Mouse (Mus musculus) embryonic fibroblast, embryonic 13.5 days (primary cell): ENCODE results near the gene Gm12216. TPM values are rescaled to one million over a fixed set of nuclear protein-coding genes. Genes with fewer than 3 reads are reported as not detected.
A peak's percentile ranks its signal among the peaks of the same experiment; 100 is the strongest.
"Not testable (repeated sequence)": the region's sequence is repeated elsewhere in the genome, so short reads cannot be mapped to it uniquely, and the experiment has no call there.

Experiments
- H3K27ac ChIP-seq: 2 replicates; pipeline ENCODE4 v1.5.1; 2012; ENCODE audit warnings: low read length, control low read depth, inconsistent platforms; ENCODE audit not compliant: insufficient read depth
- H3K4me1 ChIP-seq: 2 replicates; pipeline ENCODE4 v1.6.1; 2011; ENCODE audit warnings: low read length; ENCODE audit not compliant: control insufficient read depth, insufficient read depth
- H3K4me3 ChIP-seq: 2 replicates; pipeline ENCODE4 v1.5.1; 2011; ENCODE audit warnings: mild to moderate bottlenecking, control low read depth, low read length; ENCODE audit not compliant: insufficient read depth
- CTCF ChIP-seq: IDR thresholded peaks from 2 replicates; pipeline ENCODE4 v1.5.1; 2011; ENCODE audit warnings: mild to moderate bottlenecking, control low read depth, low read length, moderate library complexity, borderline replicate concordance; ENCODE audit not compliant: insufficient read depth
- POLR2A ChIP-seq: IDR thresholded peaks from 2 replicates; pipeline ENCODE4 v1.6.1; 2011; ENCODE audit warnings: low read depth, mild to moderate bottlenecking, control low read depth, low read length, moderate library complexity
- polyA plus RNA-seq: library from polyadenylated mRNA; stranded (reverse); fragments of >200 nt; gene quantifications from 2 replicates; pipeline ENCODE4 v1.2.4, GENCODE M21; 2011; ENCODE audit warnings: low read depth; ENCODE audit not compliant: missing spikeins, insufficient read length

The Gm12216 gene
- polyA plus RNA-seq, 1 experiment, result not detected

DNA sequence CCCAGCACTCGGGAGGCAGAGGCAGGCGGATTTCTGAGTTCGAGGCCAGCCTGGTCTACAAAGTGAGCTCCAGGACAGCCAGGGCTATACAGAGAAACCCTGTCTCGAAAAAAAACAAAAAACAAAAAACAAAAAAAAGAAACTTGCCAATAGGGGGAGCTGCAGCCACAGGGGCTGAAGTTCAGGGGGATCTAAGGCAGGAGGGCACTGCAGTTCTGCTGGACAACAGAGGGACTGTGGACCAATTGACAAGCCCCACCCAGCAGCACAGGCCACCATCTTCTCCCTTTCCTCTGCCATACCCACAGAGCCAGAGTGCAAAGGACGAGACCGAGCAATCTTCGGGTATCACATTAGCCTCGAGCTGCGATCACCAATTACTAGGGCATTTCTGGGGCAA lies 101.0 kb downstream of the Gm12216 start:
- TF ChIP-seq CTCF, result peak; percentile 43; the same call in 1 of the 2 replicates
- H3K27ac ChIP-seq, H3K4me3 ChIP-seq: not testable (repeated sequence)
- peaks cover 14% of the 10 kb centered on the region; the same call in 1 of the 2 replicates for H3K4me1 ChIP-seq

DNA sequence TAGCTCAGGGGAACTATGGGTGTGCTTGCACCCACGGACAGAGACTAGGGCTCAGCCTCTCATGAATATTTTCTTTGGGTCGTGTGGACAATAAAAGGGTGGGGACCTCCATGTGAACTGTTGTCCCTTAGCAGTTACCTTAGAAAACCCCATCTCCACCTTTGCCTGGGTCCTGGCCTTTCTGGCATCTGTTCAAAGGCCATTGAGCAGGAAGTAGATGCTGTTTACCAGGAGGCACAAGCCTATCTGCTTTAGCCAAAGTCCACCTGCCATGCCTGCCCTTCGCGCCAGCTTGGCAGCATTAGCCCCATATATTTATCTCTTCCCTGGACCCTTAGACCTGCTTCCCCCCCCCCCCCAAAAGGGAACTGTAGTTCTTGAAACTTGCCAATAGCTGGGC lies 101.4 kb downstream of the Gm12216 start:
- no peak overlapping the region for H3K4me3 ChIP-seq
- H3K27ac ChIP-seq, result no peak overlapping the region
- TF ChIP-seq CTCF (no peak), POLR2A (no peak)
- peaks cover 13% of the 10 kb centered on the region; the same call in 1 of the 2 replicates for H3K4me1 ChIP-seq

DNA sequence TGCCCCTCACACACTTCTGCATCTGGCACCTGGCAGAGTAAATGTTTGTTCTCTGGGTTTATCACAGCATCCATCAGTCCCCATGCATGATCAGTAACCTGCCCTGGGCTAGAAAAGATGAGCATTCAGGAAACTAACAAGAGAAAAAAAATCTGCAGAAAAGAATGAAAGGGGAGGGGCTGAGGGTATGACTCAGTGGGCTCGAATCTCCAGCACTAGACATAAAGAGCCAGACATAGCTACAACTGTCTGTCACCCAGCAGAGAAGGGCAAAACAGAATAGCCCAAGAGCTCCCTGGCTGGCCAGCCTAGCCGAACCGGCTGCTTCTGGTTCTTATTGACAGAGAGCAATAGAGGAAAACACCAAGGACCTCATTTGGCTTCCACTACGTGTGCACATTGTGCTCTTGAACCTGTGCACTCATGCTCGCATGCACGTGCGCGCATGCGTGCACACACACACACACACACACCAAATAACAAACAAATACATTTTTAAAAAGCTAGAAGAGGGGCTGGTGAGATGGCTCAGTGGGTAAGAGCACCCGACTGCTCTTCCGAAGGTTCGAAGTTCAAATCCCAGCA lies 104.0 kb downstream of the Gm12216 start:
- H3K4me1 ChIP-seq, result peaks cover 8% of the 10 kb centered on the region
- no peak overlapping the region for H3K4me3 ChIP-seq
- TF ChIP-seq POLR2A (no peak), CTCF (no peak)
- peak overlapping the region; percentile 19; the same call in 1 of the 2 replicates for H3K27ac ChIP-seq

DNA sequence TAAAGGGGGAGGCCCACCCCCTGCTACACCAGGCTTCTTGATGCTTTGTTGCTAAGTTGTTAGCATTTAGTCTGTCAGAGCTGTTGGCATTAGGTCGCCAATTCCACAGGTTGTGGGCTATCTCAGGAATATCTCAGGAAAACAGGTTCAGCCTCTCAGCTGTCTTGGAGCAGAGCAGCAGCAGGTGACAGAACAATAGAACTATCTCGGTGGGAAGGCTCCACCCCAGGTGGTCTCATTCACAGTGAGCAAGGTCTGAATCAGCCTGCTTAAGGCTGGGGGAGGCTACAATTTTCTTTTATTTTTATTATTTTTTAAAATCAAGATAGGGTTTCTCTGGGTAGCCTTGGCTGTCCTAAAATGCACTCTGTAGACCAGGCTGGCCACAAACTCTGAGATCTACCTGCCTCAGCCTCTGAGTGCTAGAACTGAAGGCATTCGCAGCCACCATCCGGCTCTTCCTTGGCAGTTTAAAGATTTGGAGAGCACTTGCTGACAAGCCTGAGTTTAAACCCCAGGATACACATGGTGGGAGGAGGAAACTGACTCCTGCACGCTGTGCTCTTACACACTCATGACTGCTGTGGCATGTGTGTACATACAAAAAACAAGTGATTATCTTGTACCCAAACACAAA lies 109.2 kb downstream of the Gm12216 start:
- Histone ChIP-seq H3K4me1 (peaks cover 2% of the 10 kb centered on the region), H3K4me3 (no peak overlapping the region), H3K27ac (no peak overlapping the region)
- no peak for TF ChIP-seq CTCF
- no peak for TF ChIP-seq POLR2A

DNA sequence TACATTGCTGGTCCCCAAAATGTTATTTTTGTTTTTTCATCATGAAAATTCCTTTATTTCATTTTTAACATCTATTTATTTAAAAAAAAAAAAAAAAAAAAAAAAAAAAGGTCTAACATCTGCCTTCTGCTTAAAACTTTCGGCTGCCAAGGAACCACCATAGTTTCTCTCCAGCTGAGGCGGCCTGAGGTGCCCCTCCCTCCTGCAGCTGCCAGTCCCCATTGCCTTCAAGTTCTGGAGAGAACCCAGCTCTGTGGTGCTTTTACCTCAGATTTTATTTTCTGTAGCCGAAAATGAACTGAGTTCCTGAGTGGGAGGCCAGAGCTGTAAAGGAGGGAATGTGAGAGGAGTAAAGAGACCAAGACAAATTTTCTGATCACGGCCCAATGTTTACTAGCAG lies 109.8 kb downstream of the Gm12216 start:
- H3K4me3 ChIP-seq, result no peak overlapping the region
- no peak overlapping the region for H3K27ac ChIP-seq
- peaks cover 2% of the 10 kb centered on the region for H3K4me1 ChIP-seq
- TF ChIP-seq POLR2A, result no peak

DNA sequence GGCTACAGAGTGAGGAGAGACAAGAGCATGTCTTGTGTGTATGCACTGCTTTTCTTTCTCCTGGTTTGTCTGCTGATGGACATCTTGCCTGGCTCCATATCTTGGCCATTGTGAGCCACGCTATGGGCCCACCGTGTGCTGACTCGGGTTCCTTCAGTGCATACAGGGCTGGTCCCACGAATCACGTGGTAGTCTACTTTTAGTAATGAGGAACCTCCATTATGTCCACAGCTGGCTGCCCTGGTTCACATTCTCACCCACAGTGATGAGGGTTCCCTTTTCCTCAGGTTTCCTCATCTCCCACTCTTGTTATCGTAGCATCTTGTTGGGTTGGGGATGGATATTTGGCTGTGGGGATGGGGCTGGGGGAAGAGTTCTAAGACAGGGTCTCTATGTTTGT lies 110.4 kb downstream of the Gm12216 start:
- Histone ChIP-seq H3K27ac (no peak overlapping the region), H3K4me3 (no peak overlapping the region), H3K4me1 (peaks cover 2% of the 10 kb centered on the region)
- TF ChIP-seq POLR2A (no peak), CTCF (no peak)

DNA sequence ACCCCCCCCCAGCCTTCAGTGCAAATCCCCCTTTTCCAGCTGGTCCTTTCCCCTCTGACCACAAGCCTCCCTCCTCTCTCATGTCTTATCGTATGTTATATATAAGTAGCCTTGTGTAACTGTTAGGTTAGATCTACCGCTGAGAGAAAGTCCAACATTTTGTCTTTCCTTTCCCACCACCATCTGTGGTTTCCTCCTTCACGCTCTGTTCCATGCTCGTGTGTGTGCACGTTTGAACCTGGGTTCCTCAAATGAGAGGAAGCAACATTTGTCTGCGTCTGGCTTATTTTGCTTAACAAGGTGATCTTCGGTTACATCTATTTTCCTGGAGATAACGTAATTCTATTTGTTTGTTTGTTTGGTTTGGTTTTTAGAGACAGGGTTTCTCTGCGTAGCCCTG lies 111.1 kb downstream of the Gm12216 start:
- peaks cover 2% of the 10 kb centered on the region for H3K4me1 ChIP-seq
- no peak overlapping the region for H3K27ac ChIP-seq
- no peak for TF ChIP-seq POLR2A
- no peak for TF ChIP-seq CTCF
- no peak overlapping the region for H3K4me3 ChIP-seq

DNA sequence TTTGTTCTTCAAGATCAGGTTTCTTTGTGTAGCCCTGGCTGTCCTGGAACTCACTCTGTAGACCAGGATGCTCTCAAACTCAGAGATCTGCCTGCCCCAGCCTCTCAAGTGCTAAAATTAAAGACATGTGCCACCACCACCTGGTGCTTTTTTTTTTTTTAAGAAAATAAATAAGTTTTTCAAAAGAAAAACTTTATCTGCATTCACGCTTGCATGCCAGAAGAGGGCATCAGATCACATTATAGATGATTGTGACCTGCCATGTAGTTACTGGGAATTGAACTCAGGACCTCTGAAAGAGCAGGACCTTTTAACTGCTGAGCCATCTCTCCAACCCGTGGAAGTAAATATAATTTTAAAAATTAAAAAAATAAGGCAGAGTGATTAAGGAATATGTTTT lies 113.8 kb downstream of the Gm12216 start:
- Histone ChIP-seq H3K4me3 (no peak overlapping the region), H3K27ac (no peak overlapping the region), H3K4me1 (no peaks in the 10 kb centered on the region)
- TF ChIP-seq POLR2A, result no peak
- TF ChIP-seq CTCF, result no peak

DNA sequence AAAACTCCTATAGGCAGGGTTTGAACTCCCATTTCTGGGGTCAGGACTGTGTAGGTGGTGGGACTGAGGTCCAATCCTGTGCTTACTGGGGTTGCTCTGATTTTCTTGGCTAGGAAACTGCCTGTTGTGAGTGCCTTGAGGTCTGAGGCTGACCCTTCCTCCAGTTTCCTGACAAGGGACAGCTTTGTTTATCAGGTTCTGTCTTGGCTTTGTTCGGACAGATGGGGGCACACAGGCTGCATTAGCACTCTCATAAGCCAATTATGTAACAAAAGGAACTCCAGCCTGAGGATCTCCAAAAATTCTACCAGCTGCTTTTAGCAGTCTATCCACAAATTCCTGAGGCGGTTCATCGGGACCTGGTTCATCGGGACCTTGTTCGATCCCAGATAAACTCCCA lies 116.7 kb downstream of the Gm12216 start:
- Histone ChIP-seq H3K4me1 (no peaks in the 10 kb centered on the region), H3K4me3 (no peak overlapping the region), H3K27ac (no peak overlapping the region)
- no peak for TF ChIP-seq POLR2A
- no peak for TF ChIP-seq CTCF

DNA sequence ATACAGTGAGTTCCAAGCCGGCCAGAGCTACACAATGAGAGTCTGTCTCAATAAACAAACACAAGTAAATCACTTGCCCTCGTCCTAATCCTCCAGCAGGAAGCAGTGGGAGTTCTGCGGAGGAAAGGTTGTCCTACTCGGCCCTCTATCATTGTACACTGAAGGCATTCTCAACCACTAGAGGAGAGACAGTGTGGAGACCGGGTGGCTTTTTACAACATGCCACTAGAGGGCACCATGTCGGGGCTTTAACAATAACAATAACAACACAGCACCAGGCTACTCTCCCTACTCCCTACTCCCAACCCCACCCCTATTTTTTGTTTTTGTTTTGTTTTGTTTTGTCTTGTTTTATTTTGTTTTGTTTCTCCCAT lies 121.5 kb downstream of the Gm12216 start:
- H3K4me1 ChIP-seq, result no peaks in the 10 kb centered on the region
- TF ChIP-seq POLR2A, result no peak
- no peak for TF ChIP-seq CTCF
- H3K27ac ChIP-seq, result no peak overlapping the region
- no peak overlapping the region for H3K4me3 ChIP-seq
